Mouse (Mus musculus) cortical plate, adult 2 months (tissue): ENCODE results near the gene Pcsk2. TPM values are rescaled to one million over a fixed set of nuclear protein-coding genes. Genes with fewer than 3 reads are reported as not detected.

Experiments used
- H3K27ac ChIP-seq: fragments of 200-500 bp; 2 replicates; pipeline ENCODE4 v1.5.1; 2012; ENCODE audit warnings: low read length, control low read depth, inconsistent platforms; ENCODE audit not compliant: insufficient read depth
- H3K4me1 ChIP-seq: fragments of 200-500 bp; 2 replicates; pipeline ENCODE4 v1.6.1; 2011; ENCODE audit warnings: low read length; ENCODE audit not compliant: control insufficient read depth, insufficient read depth
- H3K4me3 ChIP-seq: fragments of 200-500 bp; 2 replicates; pipeline ENCODE4 v1.5.1; 2011; ENCODE audit warnings: mild to moderate bottlenecking, low read length, control low read depth; ENCODE audit not compliant: insufficient read depth
- CTCF ChIP-seq: fragments of 200-500 bp; IDR thresholded peaks from 2 replicates; pipeline ENCODE4 v1.5.1; 2011; ENCODE audit warnings: mild to moderate bottlenecking, control low read depth, low read length; ENCODE audit not compliant: insufficient read depth; ENCODE audit errors: extremely low read depth
- POLR2A ChIP-seq: fragments of 200-500 bp; IDR thresholded peaks from 2 replicates; pipeline ENCODE4 v1.6.1; 2011; ENCODE audit warnings: mild to moderate bottlenecking, low read length, control low read depth; ENCODE audit not compliant: insufficient read depth; ENCODE audit errors: extremely low read depth
- polyA plus RNA-seq: library from polyadenylated mRNA; depleted of rRNA; stranded (reverse); fragments of >200 nt; gene quantifications from 2 replicates; pipeline ENCODE4 v1.2.3, GENCODE M21; 2012

Pcsk2 gene
- polyA plus RNA-seq, 1 experiment = 188 TPM

GRCm38 (mm10) chr2:143565062-143565461 lies 19.1 kb downstream of the Pcsk2 start:
- TF ChIP-seq POLR2A (no peak), CTCF (no peak)
- Histone ChIP-seq H3K4me1 (peaks cover 1% of the 10 kb centered on the region), H3K27ac (no peak overlapping the region), H3K4me3 (no peak overlapping the region)

- TF ChIP-seq CTCF (no peak), POLR2A (no peak)
- Histone ChIP-seq H3K4me1 (peaks cover 1% of the 10 kb centered on the region), H3K27ac (no peak overlapping the region), H3K4me3 (no peak overlapping the region)
Observed at GRCm38 (mm10) chr2:143565961-143566360, 20.0 kb downstream of the Pcsk2 start.

DNA sequence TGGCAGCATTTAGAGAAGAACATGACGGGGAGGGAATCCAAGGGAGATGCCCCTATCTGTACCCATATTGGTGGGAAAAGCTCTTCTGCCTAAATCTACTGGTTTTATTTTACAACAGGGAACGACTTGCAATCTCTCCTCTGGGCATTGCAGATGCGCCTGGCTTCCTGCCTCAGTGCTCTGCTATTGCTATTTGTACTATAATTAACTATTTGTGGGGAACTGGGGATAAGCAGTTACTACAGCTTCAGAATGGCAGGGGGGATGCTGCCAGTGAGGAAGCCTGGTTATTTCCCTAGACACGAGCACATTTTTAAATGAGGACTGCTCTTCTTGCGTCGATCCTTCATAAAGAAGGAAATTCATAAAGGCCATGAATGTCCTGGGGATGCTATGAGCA lies 39.4 kb downstream of the Pcsk2 start:
- TF ChIP-seq CTCF = no peak
- TF ChIP-seq POLR2A = no peak
- Histone ChIP-seq H3K4me1 (peaks cover 5% of the 10 kb centered on the region), H3K4me3 (no peak overlapping the region), H3K27ac (no peak overlapping the region)

DNA sequence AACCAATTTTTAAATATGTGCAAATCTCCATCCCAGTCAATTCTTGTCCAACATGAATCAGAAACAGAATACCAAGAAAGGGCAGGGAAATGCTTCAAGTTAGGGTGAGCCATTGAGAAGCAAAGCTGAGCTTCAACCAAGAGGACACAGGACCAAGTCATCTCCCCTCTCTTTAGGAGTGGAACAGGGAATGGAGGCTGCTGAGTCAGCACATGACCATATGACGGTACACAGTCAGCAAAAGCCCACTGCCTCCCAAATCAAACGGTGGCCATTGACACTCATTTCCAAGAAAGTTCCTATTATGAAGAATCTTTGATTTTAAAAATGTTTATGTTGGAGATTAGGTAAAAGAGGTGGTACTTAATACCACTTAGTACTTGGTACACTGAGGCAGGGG lies 44.4 kb downstream of the Pcsk2 start:
- Histone ChIP-seq H3K4me1 (peaks cover 2% of the 10 kb centered on the region), H3K4me3 (no peak overlapping the region), H3K27ac (no peak overlapping the region)
- TF ChIP-seq CTCF = no peak
- no peak for TF ChIP-seq POLR2A

DNA sequence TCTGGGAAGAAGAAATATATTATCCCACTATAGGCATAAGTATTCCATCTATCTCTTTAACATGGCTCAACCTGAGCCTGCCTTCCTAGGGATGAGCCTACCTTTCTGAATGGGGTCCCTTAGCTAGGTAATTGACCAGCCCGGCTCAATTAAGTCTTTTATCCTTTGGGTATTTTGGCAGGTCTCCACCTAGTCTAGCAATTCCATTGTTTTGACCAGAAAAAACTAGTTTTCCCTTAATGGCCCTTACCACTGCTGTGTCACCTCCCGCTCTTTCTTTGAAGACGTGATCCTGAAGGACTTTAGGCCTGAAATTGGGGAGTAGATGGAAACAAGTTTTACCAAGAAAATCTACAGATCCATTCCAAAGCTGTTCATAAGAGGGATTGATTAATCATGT lies 57.1 kb downstream of the Pcsk2 start:
- no peak overlapping the region for H3K4me3 ChIP-seq
- no peaks in the 10 kb centered on the region for H3K4me1 ChIP-seq
- TF ChIP-seq POLR2A (no peak), CTCF (no peak)
- H3K27ac ChIP-seq = no peak overlapping the region

DNA sequence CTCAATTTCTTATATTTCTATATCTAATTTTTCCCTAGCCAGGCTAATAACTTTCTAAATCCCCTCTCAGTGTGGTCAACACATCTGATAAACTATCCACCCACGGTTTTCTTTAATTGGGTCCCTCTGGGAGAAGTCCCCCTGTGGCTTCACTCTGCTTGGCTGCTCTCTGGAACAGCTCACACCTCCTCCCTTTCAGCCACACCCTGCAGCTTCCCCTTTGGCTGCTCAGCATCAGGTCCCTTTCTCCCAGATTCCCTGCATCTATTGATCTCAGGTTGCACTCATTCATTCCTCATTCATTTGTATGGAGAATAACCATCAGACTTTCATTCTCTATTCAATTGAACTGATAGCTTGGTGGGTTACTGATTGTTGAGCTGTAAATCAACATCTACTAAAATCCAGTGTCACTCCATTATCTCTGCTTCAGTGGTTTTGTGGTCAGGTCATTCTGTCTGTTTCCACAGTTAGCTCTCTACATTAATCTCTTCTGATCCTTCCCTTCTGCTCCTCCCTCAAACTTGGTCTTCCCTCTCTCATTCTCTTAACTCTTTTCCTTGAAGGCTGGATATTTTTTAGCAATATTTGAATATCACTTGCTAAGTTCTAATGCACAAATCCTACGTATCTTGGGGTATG lies 58.0 kb downstream of the Pcsk2 start:
- TF ChIP-seq CTCF (no peak), POLR2A (no peak)

DNA sequence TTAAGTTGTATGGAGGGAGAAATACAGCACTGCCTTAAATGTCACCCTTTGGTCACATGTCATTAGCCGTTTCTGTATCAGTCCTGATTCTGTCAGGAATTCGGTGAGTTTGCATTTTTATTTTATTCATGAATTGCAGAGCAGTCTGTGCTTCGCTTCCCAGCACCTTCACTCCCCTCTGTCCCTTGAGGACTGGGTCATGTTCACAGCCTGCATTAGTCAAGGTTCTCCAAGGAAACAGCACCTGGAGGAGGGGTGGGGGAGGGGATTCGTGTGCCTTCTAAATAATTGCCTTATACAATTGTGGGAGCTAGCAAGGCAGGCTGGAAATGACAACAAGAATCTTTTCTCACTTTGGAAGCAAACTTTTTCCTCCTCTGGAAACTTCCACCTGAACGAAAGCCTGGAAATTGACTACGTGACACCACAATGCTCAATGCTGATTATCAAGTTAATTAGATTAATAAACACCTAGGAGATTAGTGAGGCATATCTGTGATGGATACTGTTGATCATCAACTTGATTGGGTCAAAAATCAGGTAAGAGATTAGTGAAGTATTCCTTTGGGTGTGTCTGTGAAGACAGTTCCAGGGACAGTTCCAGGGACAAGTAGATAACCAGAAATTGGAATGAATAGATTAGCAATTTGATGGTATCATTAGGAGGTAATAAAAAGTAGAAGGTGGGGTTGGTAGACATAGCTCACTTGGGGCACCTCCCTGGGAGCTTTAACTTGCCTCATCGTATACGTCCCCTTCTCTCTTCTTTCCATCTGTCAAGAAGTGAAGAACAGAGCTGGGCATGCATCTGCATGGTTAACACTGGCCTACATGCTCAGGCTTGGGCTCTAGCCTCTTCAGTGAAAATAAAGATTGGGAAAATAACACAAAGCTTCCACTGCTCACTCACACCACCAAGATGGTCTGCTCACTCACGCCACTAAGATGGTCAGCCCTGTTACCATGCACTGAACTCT lies 64.7 kb downstream of the Pcsk2 start:
- TF ChIP-seq CTCF = no peak
- no peak for TF ChIP-seq POLR2A
- Histone ChIP-seq H3K4me3 (no peak overlapping the region), H3K27ac (no peak overlapping the region), H3K4me1 (no peaks in the 10 kb centered on the region)

More for the DNA sequence above, 58.0 kb downstream of the Pcsk2 start:
- Histone ChIP-seq H3K27ac (no peak overlapping the region), H3K4me3 (no peak overlapping the region), H3K4me1 (no peaks in the 10 kb centered on the region)

GRCm38 (mm10) chr2:143613466-143613865 lies 67.5 kb downstream of the Pcsk2 start:
- Histone ChIP-seq H3K27ac (no peak overlapping the region), H3K4me3 (no peak overlapping the region), H3K4me1 (peaks cover 3% of the 10 kb centered on the region; the same call in 1 of the 2 replicates)
- TF ChIP-seq CTCF (no peak), POLR2A (no peak)

DNA sequence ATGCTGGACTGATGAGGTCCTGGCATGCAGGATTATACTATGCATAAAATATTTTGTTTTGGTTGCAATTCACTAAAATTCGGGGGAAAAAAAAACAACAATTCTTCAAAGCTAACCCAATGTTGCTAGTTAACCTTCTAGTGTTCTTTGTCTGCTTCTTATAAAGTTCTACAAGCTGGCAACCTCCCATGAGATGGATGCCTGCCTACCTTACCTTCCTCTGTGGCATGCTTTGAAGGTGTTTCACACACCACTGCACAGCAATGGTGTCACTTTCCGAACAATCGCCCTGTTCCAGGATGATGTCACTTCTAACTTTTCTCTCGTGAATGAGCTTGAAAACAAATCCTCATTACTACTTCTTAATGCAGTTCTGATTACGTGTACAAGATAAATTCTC lies 68.8 kb downstream of the Pcsk2 start:
- no peak overlapping the region for H3K4me3 ChIP-seq
- H3K4me1 ChIP-seq = peaks cover 3% of the 10 kb centered on the region; the same call in 1 of the 2 replicates
- no peak overlapping the region for H3K27ac ChIP-seq
- no peak for TF ChIP-seq POLR2A
- no peak for TF ChIP-seq CTCF

DNA sequence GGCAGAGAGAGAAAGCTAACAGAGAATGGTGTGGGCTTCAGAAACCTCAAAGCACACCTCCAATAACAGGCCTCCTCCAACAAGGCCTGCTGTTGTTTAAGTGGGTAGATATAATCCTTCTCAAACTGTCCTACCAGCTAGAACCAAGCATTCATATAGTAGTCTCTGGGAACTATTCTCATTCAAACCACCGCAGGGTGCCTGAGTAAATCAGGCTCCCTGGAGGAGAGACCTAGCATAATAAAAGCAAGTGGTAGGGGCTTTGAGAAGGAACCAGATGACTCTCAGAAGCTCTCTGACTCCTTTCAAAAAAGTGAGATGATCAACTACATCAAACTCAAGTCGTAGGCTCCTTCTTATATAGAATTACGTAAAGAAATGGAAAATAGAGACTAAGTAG lies 75.0 kb downstream of the Pcsk2 start:
- H3K4me1 ChIP-seq = peaks cover 17% of the 10 kb centered on the region
- H3K4me3 ChIP-seq = no peak overlapping the region
- TF ChIP-seq POLR2A (no peak), CTCF (no peak)
- no peak overlapping the region for H3K27ac ChIP-seq
